Mouse (Mus musculus): Measurements from ENCODE around the gene Faxc.
A peak's percentile ranks its signal among the peaks of the same experiment; 100 is the strongest.

Faxc gene

DNA sequence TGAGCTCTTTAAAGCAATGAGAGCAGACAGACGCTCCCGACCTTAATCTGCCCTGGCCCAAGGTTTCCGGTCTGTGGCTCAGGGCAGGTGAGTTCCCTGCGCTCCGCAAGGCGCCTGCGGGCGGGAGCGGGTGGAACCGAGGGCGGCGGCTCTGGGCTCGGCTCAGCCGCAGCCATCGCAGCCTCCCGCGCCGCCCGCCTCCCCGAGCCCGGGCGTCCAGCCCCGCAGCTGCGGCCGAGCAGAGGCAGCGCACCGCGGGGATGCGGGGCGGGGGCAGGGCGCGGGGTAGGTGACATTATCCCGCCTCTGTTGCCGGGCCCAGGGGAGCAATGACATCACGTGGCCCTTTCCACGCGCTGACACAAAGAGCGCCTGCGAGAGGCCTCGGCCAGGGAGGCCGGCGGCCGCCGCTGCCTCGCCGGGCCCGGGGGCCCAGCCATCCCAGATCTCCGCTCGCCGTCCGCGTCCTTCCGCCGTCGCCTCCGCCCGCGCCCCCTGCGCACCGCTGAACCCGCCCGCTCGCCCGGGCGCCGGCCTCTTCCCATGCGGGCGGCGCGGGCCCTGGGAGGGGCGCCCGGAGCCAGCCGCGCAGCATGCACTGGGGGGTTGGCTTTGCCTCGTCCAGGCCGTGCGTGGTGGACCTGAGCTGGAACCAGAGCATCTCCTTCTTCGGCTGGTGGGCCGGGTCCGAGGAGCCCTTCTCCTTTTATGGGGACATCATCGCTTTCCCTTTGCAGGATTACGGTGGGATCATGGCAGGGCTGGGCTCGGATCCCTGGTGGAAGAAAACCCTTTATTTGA lies at the start of gene Faxc:
TSS of gene Faxc (plus strand) at position 359 of the 801 bp plus-strand sequence.
- peak; percentile 13 to 52 for DNase-seq

- DNase-seq = no peak
These were observed 48.3 kb upstream of the Faxc start for GRCm38 (mm10) chr4:21882806-21883205.

- DNase-seq = no peak
These were observed 45.3 kb upstream of the Faxc start for GRCm38 (mm10) chr4:21885831-21886230.

GRCm38 (mm10) chr4:21931772-21932630 lies 872 bp downstream of the Faxc start:
- no peak for DNase-seq

- DNase-seq = no peak
These were observed 4.2 kb downstream of the Faxc start for GRCm38 (mm10) chr4:21935378-21935777.

DNA sequence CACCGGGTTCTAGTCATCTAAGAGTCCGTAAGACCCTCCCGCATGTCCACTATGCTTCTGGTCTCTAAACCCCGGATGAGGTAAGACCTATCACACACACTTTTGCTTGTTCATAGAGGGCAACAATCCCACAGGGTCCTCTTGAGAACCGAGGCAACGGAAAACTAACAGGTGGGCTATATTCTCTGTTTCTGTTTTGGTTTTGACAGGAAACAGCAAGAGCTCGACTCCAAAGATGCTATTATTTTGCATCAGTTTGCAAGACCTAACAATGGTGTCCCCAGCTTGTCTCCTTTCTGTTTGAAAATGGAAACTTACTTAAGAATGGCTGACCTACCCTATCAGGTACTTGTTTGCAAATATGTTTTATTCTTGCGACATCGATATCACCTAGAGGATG lies 5.3 kb downstream of the Faxc start:
- DNase-seq = no peak

- DNase-seq = no peak
These were observed 6.8 kb downstream of the Faxc start for GRCm38 (mm10) chr4:21937890-21938289.

DNA sequence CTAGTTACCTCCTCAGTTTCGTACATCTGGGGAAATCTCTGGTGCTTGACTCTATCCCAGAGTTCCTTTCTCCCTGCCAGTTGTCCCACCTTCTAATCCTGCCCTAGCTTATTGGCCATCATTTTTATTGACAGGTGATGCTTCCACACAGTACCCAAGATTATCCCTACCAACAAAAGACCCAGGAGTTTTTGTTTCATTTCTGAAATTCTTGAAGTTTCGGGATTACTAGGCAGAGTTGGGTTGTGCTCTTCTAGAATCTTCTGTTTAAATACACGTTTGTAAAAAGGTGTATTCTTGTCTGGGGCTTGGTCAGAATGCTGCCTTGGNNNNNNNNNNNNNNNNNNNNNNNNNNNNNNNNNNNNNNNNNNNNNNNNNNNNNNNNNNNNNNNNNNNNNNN lies 13.5 kb downstream of the Faxc start:
- no peak for DNase-seq

DNA sequence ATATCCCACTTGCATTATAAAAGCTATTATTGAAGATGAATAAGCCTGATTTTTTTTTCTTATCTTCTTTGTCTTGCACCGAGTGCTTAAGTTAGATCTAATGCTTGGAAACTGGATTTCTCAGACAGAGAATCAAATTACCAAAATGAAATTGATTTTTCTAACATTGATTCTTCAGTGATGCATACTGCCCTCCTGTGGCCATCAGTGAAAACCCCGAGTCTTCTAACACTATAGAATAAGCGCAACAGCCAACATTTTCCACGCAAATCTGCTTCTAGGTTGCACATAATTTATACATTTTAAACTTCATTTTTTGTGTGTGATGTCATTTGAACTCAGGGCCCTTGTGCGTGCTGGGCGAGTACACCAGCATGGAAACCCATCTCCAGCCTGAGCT lies 20.3 kb downstream of the Faxc start:
- DNase-seq = peak; percentile 12 to 56

DNA sequence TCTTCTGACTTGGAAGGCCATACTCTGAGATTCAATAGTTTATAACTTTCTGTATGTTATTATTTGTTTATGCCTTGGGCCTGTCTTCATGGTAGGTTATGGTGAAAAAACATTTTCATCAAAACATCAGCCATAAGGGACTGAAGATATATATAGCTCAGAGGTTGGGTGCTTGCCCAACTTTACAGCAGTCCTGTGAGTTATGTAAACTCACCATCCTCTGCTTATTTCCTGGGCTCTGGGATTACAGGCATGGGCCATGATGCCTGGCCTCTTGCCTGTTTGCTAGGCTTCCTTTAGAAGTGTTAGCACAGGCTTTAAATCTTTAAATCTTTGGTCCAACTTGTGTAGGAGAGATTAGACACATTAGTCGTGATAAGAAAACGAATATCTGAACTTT lies 21.1 kb downstream of the Faxc start:
- DNase-seq = no peak

DNA sequence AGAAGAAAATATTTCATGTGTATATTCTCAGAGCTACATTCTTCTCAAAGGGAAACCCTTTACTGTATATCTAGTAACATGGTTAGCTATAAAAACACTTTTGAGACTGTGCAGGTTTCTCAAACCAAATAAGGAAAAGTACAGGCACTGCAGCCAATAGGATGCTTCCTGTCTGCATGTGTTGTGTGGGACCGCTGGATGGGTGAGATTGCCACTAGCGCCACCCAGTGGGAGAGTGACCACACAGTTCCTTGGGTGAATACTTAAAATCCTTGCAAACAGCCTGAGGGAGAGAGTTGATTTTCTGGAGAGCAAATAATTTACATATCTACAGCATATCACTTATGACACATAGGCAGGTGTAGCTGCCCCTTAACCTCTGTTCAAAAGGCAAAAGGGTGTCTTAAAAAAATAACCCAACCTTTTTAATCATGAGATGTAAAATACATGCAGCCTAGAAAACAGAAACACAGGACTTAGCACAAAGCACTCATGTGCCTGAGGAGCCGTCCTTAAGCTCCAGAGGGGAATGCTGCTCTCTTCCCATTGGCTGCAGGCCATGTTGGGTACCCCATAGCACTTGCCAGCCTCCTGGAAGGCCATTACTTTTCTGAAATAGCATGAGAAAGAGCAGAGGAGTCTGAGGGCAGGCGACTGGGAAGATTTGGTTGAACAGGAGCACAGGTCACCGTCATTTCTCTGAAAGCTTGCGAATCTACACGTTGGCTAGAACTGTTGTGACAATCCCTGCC lies 26.6 kb downstream of the Faxc start:
- DNase-seq = peak; percentile 21 to 78

DNA sequence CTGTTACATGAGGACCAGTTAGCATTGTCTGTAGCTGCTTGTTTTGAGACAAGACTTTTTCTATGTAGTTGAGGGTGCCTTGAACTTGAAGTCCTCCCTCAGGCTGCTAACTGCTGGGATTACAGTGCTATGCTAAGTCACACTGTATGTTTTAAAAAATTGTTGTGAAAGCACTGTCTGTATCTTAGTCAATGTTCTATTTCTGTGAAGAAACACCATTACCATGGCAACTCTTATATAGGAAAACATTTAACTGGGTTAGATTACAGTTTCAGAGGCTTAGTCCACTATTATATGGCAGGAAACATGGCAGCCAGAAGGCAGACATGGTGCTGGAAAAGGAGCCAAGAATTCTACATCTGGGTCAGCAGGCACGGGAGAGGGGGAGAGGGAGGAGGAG lies 40.8 kb downstream of the Faxc start:
- DNase-seq = no peak

- no peak for DNase-seq
These were observed 43.0 kb downstream of the Faxc start for GRCm38 (mm10) chr4:21974126-21974525.

- DNase-seq = no peak
These were observed 49.3 kb downstream of the Faxc start for GRCm38 (mm10) chr4:21980471-21980870.

GRCm38 (mm10) chr4:21982449-21982848 lies 51.3 kb downstream of the Faxc start:
- no peak for DNase-seq

DNA sequence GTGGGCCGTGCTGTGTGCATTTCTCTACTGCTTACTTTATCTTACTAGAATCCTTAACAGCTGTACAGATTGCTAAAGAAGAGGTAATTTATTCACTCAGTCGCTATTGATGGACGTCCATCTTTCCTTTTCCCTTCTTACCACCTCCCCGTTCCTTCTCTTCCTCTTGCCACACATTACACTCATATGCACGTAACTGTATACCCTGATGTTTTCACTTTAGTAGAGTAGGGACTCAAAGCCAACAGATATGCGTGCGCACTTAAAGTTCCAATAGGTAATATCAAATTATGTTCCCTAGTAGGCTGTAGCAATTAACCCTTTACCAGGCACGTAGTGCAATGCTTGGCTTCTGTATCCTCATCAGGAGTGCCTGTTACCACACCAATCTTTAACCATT lies 55.7 kb downstream of the Faxc start:
- no peak for DNase-seq

GRCm38 (mm10) chr4:21987460-21987859 lies 56.3 kb downstream of the Faxc start:
- DNase-seq = no peak

DNA sequence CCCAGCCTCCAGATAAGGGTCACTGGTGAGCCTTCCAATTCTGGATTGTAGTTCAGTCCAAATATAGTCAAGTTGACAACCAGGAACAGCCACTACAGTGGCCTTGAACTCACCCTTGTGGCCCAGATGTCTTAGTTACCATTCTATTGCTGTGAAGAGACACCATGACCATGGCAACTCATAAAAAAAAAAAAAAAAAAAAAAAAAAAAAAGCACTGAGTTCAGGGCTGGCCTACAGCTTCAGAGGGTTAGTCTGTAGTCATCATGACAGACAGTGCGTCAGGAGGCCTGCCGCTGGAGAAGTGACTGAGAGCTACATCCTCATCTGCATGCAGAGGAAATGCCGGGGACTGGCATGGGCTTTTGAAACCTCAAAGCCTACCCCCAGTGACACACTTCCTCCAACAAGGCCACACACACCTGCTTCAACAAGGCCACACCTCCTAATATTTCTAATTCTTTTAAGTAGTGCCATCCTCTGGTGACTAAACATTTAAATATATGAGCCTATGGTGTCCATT lies 58.5 kb downstream of the Faxc start:
- DNase-seq = no peak

DNA sequence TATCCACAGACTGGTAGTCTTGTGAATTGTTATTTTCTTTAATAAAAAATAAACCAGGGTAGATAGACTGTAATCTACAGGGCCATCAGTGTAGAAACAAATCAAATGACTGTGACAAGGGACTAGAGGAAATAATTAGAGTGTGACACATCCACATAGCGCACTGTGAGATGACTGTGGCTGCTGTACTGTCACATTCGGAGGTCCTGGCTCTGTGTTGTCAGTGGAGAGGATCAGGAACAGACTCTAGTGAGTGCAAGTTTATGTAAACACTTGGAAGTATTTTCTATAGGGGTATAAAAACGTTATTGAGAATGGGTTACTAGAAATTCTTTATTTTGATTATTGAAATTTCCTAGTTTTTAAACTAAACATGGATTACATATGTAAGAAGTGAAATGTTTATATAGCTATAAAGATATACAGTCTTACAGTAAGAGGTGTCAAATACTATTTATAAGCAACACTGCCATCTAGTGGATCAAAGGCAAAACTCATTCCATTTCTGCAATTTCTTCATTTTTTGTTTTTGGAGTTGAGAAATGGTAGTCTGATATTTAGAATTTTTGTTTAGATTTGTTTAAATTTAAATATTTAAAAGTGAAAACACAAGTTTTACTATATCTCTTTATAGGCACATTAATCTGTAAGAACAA lies 59.6 kb downstream of the Faxc start:
- no peak for DNase-seq

GRCm38 (mm10) chr4:22017656-22018379 lies 86.7 kb downstream of the Faxc start:
- DNase-seq = peak; percentile 32 to 47

DNA sequence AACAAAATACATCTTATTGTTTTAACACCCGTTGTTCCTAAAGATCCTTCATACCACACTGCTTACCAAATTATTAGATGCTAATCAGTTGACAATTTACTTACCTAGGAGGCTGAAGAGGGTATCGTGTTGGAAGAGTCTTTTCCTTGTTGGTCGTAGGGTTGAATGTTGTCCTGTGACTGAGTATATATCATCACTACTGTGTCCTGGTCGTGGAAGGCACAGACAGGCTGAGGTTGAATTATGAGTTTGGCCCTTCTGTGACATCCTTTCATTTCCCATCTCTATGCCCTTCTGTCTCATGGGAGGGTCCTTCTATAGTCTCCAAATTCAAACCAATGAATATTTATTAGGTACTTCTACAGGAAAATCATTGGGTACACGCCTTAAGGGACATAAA lies 87.3 kb downstream of the Faxc start:
- no peak for DNase-seq

DNA sequence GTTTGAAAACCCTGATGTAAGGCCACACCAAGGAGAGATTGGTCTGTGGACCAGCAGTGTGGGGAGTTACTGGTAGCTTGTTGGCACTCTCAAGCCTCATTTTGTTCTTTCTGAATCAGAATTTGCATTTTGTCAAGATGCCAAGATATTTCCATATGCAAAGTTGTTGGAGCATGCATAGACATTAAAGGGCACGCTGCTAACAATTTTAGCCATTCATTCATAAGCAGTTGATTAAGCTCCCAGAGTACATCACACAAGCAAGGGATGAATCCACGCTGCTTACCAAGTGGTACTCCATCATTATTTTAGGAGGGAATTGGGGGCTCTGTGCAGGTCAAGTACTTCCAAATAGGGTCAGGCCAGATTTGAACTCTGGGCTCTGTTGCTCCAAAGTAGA lies 98.8 kb downstream of the Faxc start:
- no peak for DNase-seq
